Mouse (Mus musculus) heart, embryonic 14.5 days (tissue): ENCODE measurements around the gene Ripor3. TPM values are rescaled to one million over a fixed set of nuclear protein-coding genes. Genes with fewer than 3 reads are reported as not detected.
A peak's percentile ranks its signal among the peaks of the same experiment; 100 is the strongest.

Experiments
- ATAC-seq: fragments of 200-750 bp; cut with Nextera tagmentation; 2 replicates; pipeline ENCODE4 v1.8.0; 2017; ENCODE audit warnings: low read depth, moderate TSS enrichment; ENCODE audit not compliant: insufficient number of reproducible peaks, insufficient read depth, low FRiP score
- H3K27ac ChIP-seq, 2 experiments: fragments of 200-500 bp in 1 of 2; fragments of 300-500 bp in 1 of 2; sonication (generic) in 1 of 2; replicated peaks in 1 of 2; 2 replicates each; pipeline ENCODE4 v1.5.1; 2012 to 2014; ENCODE audit warnings: low read depth in 2 of 2, low read length in 2 of 2, control low read depth in 1 of 2, mild to moderate bottlenecking in 1 of 2, mixed read lengths in 1 of 2; ENCODE audit not compliant: control insufficient read depth in 1 of 2, insufficient read depth in 1 of 2
- H3K27me3 ChIP-seq: fragments of 300-500 bp; sonication (generic); 2 replicates; pipeline ENCODE4 v1.6.1; 2014; ENCODE audit warnings: mild to moderate bottlenecking, low read length, control low read depth; ENCODE audit not compliant: control insufficient read depth, insufficient read depth
- H3K36me3 ChIP-seq: fragments of 300-500 bp; sonication (generic); 2 replicates; pipeline ENCODE4 v1.6.1; 2014; ENCODE audit warnings: mild to moderate bottlenecking, control low read depth, low read length, mixed read lengths; ENCODE audit not compliant: control insufficient read depth, insufficient read depth
- H3K4me1 ChIP-seq, 2 experiments: fragments of 200-500 bp in 1 of 2; fragments of 300-500 bp in 1 of 2; sonication (generic) in 1 of 2; 2 replicates each; pipeline ENCODE4 v1.6.1; 2012 to 2014; ENCODE audit warnings: low read length in 2 of 2, control low read depth in 1 of 2, mixed read lengths in 1 of 2; ENCODE audit not compliant: control insufficient read depth in 2 of 2, insufficient read depth in 2 of 2
- H3K4me2 ChIP-seq: fragments of 300-500 bp; sonication (generic); 2 replicates; pipeline ENCODE4 v1.6.1; 2014; ENCODE audit warnings: mild to moderate bottlenecking, low read length
- H3K4me3 ChIP-seq, 2 experiments: fragments of 200-500 bp in 1 of 2; fragments of 300-500 bp in 1 of 2; sonication (generic) in 1 of 2; 2 replicates each; pipeline ENCODE4 v1.5.1; 2012 to 2014; ENCODE audit warnings: low read length in 2 of 2, mild to moderate bottlenecking in 2 of 2, control low read depth in 1 of 2, low read depth in 1 of 2, moderate library complexity in 1 of 2; ENCODE audit not compliant: control insufficient read depth in 1 of 2, insufficient read depth in 1 of 2
- H3K9ac ChIP-seq: fragments of 300-500 bp; sonication (generic); 2 replicates; pipeline ENCODE4 v1.6.1; 2014; ENCODE audit warnings: mild to moderate bottlenecking, low read length
- H3K9me3 ChIP-seq: fragments of 300-500 bp; sonication (generic); 2 replicates; pipeline ENCODE4 v1.6.1; 2016; ENCODE audit warnings: low read length, control low read depth; ENCODE audit not compliant: control insufficient read depth
- WGBS: fragments of 180-500 bp; shearing (Covaris S2); extraction: QIAGEN DNeasy Blood & Tissue Kit; methylation state at CpG from one replicate; pipeline ENCODE4 v1.1.7; 2014; 5-methylcytosine and 5-hydroxymethylcytosine counted together
- polyA plus RNA-seq: library from polyadenylated mRNA; unstranded; fragments of >200 nt; fragmentation: Nextera tagmentation; extraction: Ambion mirVana; gene quantifications from 2 replicates; pipeline ENCODE4 v1.2.1, GENCODE M21; 2014

Gene Ripor3
- polyA plus RNA-seq, 1 experiment from 2014 or later = 1.00 TPM

DNA sequence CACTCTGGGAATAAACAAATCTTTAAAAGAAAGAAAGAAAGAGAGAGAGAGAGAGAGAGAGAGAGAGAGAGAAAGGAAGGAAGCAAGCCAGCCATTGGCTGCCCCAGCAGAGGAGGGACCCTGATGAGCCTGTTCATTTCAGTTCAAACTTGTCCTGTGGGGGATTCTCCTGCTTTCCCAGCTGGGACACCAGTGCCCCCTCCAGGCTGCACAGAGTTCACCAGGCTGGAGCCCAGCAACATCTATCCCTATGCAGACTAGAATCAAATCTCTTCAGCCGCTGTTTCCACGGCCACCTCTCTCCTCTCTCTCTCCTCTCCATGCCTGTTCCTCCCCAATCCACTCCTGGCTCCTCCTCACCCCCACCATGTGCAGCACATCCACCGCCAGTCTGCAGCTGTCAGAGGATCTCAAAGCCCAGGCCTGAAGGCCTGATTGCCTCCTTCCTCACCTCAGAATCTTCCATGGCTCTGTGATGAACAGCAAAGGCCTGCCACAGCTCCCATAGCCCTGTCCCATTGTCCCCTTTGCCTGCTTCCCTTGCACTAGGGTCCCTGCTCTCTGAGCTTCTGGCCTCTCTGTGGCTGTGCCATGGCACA lies 11.2 kb downstream of the Ripor3 start:
- Histone ChIP-seq H3K9ac (no peak overlapping the region), H3K27me3 (no peaks in the 10 kb centered on the region), H3K4me3 (no peak overlapping the region), H3K27ac (no peak overlapping the region), H3K36me3 (no peaks in the 10 kb centered on the region), H3K4me1 (peaks cover 15 to 16% of the 10 kb centered on the region in 2 experiments), H3K4me2 (no peak overlapping the region), H3K9me3 (peaks cover 6% of the 10 kb centered on the region; the same call in 1 of the 2 replicates)
- 84% methylated on average over 3 of the region's 3 CpGs for WGBS
- ATAC-seq = no peak

DNA sequence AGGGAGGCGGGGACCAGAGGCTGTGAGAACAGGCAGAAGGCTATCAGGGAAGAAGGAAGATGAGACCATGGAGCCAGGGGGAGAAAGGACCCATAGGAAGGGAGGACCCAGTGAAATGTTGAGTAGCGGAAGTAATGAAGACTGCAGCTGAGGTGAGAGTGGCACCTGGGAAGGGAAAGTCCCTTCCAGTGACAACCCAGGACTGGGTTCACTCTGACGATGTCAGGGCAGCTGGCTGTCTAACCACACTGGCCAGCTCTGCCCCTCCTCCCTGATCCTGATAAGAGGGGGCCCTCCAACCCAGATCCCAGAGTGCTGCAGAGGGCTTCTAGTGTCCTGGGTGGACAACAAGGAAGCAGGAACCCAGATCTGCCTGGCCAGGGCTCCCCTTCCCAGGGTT lies 12.9 kb downstream of the Ripor3 start:
- Histone ChIP-seq H3K9ac (peak overlapping the region; percentile 16; the same call in 1 of the 2 replicates), H3K27me3 (no peaks in the 10 kb centered on the region), H3K9me3 (peaks cover 6% of the 10 kb centered on the region; the same call in 1 of the 2 replicates), H3K36me3 (no peaks in the 10 kb centered on the region), H3K4me3 (no peak overlapping the region), H3K27ac (no peak overlapping the region), H3K4me1 (peaks cover 15 to 16% of the 10 kb centered on the region in 2 experiments), H3K4me2 (no peak overlapping the region)
- no peak for ATAC-seq
- WGBS = 28% methylated on average over 2 of the region's 3 CpGs

DNA sequence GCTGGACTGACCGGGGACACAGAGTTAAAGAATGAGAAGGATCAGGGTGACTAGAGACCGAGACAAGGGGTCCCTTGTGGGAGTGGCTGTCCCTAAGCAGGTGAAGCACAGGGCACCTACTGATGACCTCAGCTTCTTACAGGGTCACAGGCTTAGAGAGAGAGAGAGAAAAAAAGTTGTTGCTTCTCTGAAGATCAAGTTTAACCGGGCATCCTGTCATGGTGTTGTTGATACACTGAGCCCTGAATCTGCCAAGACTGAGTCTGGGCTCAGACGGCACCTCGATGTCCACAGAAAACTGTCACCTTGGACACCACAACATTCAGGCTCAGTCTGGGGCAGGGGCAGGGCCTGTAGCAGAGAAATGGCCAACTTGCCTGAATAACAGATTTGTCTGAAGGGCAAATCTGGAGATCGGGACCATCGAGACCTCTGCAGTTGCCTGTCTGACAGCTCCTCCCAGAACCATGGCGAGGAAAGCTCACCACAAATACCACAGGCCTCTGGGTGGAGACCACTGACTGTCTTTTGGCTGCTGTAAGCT lies 13.7 kb downstream of the Ripor3 start:
- 44% methylated on average over 8 of the region's 8 CpGs for WGBS
- Histone ChIP-seq H3K9me3 (peaks cover 6% of the 10 kb centered on the region; the same call in 1 of the 2 replicates), H3K36me3 (no peaks in the 10 kb centered on the region), H3K4me3 (no peak overlapping the region), H3K27me3 (no peaks in the 10 kb centered on the region), H3K4me2 (no peak overlapping the region), H3K4me1 (peaks cover 15 to 16% of the 10 kb centered on the region in 2 experiments), H3K9ac (no peak overlapping the region), H3K27ac (no peak overlapping the region)
- ATAC-seq = no peak

DNA sequence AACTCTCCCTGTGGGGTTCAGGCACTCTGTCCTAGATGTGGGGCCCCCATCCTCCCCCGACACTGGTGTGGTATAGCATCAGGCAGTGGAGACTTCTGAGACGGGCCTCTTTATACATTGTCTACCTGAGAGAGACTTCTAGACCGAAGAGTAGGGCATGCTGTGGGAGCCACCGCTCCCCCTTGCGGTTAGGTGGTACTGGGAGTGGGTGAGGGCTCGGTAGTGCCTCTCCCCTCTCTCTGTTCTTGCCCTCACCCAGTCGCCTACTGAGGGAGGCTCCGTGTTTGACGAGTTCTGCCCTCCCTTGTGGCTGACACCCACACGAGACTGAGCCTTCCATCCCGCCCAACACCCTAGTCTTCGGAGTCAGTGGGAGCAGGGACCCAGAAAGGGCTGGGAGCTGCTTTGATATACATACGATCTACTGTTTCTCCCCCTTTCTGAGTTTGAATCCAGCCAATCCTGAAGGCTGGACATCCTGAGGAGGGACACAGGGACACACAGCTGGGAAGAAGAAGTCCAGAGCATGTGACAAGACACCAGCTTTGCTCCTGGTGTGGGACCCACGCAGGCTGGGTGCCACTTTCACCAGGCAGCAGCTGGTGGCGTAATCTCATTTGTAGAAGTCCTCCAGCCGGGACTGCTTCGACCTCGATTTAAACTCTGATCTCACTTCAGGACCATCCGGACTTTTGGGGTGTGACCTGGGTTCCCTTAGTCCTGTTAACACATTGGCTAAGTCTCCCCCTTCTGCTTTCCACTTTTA lies 14.4 kb downstream of the Ripor3 start:
- Histone ChIP-seq H3K4me2 (no peak overlapping the region), H3K4me3 (no peak overlapping the region), H3K9ac (no peak overlapping the region), H3K27ac (no peak overlapping the region), H3K27me3 (no peaks in the 10 kb centered on the region), H3K4me1 (peaks cover 15 to 16% of the 10 kb centered on the region in 2 experiments), H3K9me3 (peaks cover 6% of the 10 kb centered on the region; the same call in 1 of the 2 replicates), H3K36me3 (no peaks in the 10 kb centered on the region)
- no peak for ATAC-seq
- 54% methylated on average over 19 of the region's 19 CpGs for WGBS

DNA sequence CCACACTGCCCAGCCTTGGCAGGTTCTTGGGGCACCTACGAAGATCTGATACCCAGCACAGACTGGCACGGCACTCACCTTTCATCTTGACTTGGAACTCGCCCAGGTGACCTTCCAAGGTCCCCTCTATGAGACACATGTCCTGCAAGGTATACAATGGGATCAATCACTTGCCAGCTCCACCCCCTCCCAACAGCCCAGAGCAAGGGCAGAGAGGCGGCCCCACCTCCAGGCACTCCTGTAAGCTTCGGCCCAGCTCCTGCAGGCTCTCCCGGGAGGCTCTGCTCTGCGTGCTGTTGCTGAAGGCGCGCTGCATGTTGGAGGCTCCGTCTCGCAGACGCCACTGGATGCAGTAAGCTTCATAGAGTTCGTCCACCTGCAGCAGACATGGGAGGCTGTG lies 17.2 kb downstream of the Ripor3 start:
- H3K4me2 ChIP-seq = no peak overlapping the region
- H3K9me3 ChIP-seq = no peaks in the 10 kb centered on the region
- H3K4me3 ChIP-seq = no peak overlapping the region
- no peaks in the 10 kb centered on the region for H3K27me3 ChIP-seq
- 70% methylated on average over 13 of the region's 13 CpGs for WGBS
- ATAC-seq = no peak
- H3K27ac ChIP-seq = no peak overlapping the region
- H3K36me3 ChIP-seq = no peaks in the 10 kb centered on the region
- H3K9ac ChIP-seq = no peak overlapping the region
- H3K4me1 ChIP-seq = peaks cover 25 to 29% of the 10 kb centered on the region in 2 experiments

DNA sequence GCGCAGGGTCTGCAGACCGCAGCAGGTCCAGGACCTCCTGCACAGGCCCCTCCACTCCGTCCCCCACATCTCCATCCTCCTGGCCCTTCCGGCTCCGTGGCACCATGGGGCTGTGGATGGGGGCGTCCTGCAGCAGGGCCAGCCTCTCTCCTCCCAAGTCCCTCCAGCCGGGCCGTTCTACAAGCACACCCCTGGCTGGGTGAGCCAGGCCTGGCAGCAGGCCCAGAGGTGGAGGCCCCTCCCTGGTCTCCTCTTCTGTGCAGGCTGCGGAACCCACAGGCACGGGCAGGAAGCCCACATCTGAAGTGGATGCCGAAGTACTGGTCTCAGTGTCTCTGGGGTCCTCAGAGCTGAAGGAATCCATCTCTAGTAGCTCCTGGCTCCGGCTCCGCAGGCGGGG lies 21.1 kb downstream of the Ripor3 start:
- H3K27me3 ChIP-seq = no peaks in the 10 kb centered on the region
- WGBS = 25% methylated on average over 14 of the region's 14 CpGs
- H3K4me2 ChIP-seq = no peak overlapping the region
- peak overlapping the region; percentile 16 for H3K9ac ChIP-seq
- no peak overlapping the region for H3K4me3 ChIP-seq
- no peaks in the 10 kb centered on the region for H3K36me3 ChIP-seq
- peak; percentile 62 for ATAC-seq
- peak overlapping the region in 1 of 2 experiments; percentile 37; a peak in 1 of 4 replicates for H3K27ac ChIP-seq
- no peaks in the 10 kb centered on the region for H3K9me3 ChIP-seq
- peaks cover 20 to 29% of the 10 kb centered on the region in 2 experiments for H3K4me1 ChIP-seq

DNA sequence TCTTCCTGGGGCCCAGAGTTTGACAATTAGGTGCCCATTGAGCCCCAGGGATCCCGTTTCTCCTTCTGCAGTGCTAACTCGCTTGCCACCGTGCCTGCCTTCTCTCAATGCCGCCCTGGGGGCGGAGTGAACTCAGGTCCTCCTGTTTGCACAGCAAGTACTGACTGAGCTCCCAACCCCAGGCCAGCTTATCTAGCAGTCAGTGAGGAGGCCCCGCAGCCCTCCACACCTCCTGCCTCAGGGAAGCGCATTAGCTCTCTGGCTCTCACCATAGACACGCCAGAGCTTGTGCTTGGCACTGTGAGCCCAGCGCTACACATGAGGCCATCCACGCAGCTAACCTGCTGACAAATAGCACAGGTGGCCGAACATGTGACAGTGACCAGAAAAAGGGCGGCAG lies 22.8 kb downstream of the Ripor3 start:
- 30% methylated on average over 12 of the region's 12 CpGs for WGBS
- H3K9me3 ChIP-seq = no peaks in the 10 kb centered on the region
- no peak overlapping the region for H3K4me3 ChIP-seq
- H3K4me1 ChIP-seq = peaks cover 20 to 29% of the 10 kb centered on the region in 2 experiments
- peak overlapping the region; percentile 28; the same call in 1 of the 2 replicates for H3K9ac ChIP-seq
- H3K27me3 ChIP-seq = no peaks in the 10 kb centered on the region
- H3K36me3 ChIP-seq = no peaks in the 10 kb centered on the region
- H3K27ac ChIP-seq = 0 out of 4 replicates have a peak overlapping the region, but pooled peaks of 1 of the 2 experiments have one; percentile 2
- ATAC-seq = no peak
- no peak overlapping the region for H3K4me2 ChIP-seq
